Mouse (Mus musculus) NIH3T3 (cell line): Measurements from ENCODE around the gene Vsig8.
A peak's percentile ranks its signal among the peaks of the same experiment; 100 is the strongest.

Experiments
- DNase-seq: peaks from one replicate; pipeline ENCODE4 v3.0.0-alpha.2; 2012; ENCODE audit warnings: low read depth

Vsig8 gene

GRCm38 (mm10) chr1:172593321-172593720 is 37.6 kb downstream of the Vsig8 start:
- DNase-seq, result no peak

- DNase-seq, result no peak
Measured at GRCm38 (mm10) chr1:172593956-172594355, 38.2 kb downstream of the Vsig8 start.

- peak; percentile 64 for DNase-seq
Measured at GRCm38 (mm10) chr1:172594495-172594894, 38.8 kb downstream of the Vsig8 start.

GRCm38 (mm10) chr1:172602326-172602725 is 46.6 kb downstream of the Vsig8 start, which contains the start of gene Fcrl6:
Gene Fcrl6, minus strand, starts transcription at chr1:172602551.
- no peak for DNase-seq

GRCm38 (mm10) chr1:172611304-172611703 is 55.6 kb downstream of the Vsig8 start:
- DNase-seq, result no peak

GRCm38 (mm10) chr1:172612745-172613144 is 57.0 kb downstream of the Vsig8 start:
- peak; percentile 59 for DNase-seq
